Mouse (Mus musculus): ENCODE data around the gene Ccdc3.
A peak's percentile ranks its signal among the peaks of the same experiment; 100 is the strongest.
"Not testable (repeated sequence)": the region's sequence is repeated elsewhere in the genome, so short reads cannot be mapped to it uniquely, and the experiment has no call there.

The Ccdc3 gene

DNA sequence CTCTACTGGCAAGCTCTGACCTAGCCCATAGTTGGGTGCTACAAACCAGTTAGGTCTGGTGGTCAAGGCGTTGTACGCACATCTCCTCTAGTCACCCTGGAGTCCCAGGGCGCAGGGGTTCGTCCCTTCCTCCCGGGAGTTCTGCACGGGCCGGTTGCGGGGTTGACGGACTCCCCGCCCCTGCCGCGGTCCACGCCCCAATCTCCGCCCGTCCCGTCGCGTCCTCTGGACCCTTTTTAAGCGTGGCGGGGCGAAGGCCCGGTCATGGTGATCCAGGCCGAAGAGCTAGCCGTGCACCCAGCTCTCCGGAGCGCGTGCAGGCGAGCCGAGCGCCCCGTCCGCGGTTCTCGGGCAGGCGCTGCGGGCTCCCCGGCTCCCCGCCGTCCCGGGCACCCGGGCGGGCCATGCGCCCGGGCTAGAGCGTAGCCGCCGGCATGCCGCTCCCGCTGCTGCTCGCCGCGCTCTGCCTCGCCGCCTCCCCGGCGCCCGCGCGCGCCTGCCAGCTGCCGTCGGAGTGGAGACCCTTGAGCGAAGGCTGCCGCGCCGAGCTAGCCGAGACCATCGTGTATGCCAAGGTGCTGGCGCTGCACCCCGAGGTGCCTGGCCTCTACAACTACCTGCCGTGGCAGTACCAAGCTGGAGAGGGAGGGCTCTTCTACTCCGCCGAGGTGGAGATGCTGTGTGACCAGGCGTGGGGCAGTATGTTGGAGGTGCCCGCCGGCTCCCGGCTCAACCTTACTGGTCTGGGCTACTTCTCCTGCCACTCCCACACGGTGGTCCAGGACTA is at the start of gene Ccdc3:
Gene Ccdc3 (plus strand): TSS at position 277 of the 787 bp plus-strand sequence.
- DNase-seq (ENCODE audit: low read depth) = no peak

- DNase-seq (ENCODE audit: low read depth) = not testable (repeated sequence)
Measured at GRCm38 (mm10) chr2:5090385-5090784, 47.2 kb upstream of the Ccdc3 start.

DNA sequence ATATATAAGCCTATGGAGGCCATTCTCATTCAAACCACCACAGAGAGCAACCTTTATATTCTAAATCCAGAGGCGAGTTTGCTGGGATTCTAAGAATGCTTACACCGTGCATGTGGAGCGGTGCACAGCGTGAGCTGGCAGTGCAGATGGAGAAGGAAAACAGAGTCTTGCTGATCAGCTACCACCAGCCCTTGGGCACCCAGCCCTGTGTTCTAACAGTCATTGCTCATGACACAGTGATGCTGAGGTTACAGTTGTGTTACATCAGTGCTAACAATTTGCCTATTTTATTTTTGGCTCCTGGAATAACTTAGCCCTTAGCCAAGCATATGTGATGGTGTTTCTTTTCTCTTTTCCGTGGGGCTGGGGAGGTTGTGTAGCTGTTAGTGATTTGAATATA is 42.7 kb upstream of the Ccdc3 start:
- DNase-seq (ENCODE audit: low read depth) = no peak

DNA sequence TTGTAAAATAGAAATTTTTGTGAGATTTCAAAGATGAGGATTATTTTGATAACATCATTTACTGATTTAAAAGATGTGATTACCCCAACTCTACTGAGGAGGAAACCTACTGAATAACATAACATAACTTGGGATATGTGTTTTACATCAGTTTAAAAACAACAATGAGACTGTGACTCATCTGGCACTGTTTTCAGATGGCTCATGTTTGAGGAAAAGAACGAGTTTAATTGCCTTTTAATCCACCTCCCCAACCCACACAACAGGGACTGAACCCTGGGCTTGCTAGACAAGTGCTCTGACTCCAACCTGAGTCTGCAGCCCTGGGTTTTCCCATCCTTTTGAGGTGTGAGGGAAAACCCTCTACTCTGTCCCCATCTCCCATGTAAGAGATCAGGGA is 42.3 kb upstream of the Ccdc3 start:
- DNase-seq (ENCODE audit: low read depth) = no peak

GRCm38 (mm10) chr2:5097786-5098445 is 39.7 kb upstream of the Ccdc3 start:
- no peak for DNase-seq (ENCODE audit: low read depth)

GRCm38 (mm10) chr2:5099176-5099575 is 38.4 kb upstream of the Ccdc3 start:
- DNase-seq (ENCODE audit: low read depth) = no peak

DNA sequence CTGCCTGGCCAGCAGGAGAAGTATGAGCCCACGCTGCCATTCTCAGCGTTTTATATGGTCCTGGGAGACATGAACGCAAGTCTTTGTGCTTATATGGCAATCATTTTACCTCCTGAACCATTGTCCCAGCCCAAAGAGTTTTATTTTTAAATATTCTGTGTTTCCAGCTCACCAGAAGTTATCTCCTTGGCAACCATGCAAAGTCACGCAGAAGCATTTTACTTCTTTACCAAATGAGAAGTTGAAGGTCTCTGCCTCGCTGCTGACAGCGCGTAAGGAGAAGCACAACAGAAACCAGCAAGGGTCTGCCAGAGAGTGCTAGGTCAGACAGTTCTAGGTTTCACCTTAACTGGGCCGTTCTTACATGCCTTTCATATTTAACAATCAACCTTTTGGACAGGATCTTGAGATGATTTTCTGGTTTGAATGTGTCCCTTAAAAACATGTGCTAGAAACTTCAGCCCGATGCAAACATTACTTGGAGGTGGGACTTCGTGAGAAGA is 35.8 kb upstream of the Ccdc3 start:
- no peak for DNase-seq (ENCODE audit: low read depth)

GRCm38 (mm10) chr2:5102891-5103290 is 34.7 kb upstream of the Ccdc3 start:
- DNase-seq (ENCODE audit: low read depth) = peak; percentile 77

DNA sequence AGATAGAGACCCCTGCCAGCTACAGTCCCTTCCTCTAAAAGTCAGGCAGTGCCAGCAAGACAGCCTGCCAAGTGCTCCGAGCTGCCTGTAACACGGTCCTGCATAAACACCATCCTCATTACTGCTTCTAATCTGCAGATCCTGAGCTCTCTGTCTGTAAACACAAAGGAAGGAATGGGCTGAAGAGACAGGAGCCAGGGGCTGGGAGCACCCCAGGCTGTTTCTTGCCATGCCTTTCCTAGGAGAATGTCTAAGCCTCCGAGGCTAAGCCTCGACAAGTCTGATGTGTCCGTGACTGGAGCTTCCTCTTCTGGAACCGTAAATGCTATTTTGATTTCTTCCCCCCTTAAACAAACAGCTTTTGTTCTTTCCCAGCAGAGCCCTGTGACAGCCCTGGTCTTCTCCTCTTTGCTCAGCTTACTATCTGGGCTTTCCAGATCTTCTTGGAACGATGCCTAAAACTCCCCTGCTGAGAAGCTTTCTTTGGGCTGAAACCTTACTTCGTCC is 24.7 kb upstream of the Ccdc3 start:
- no peak for DNase-seq (ENCODE audit: low read depth)

DNA sequence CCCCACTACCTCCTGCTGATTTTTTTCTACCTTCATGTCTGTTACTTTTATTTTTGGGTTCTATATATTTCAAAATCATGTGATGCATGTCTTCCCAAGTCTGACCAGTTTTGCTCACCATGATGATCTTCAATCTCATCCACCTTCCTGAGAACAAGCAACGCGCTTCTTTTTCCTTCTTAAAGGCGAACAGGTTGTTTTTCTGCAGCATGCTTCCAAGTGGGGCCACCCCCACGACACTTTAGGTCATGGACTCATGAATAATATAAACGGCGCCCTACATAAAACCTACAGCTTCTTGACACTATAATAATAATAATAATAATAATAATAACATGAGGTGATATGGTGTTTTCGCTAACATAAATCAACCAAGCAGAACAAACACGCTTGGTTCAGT is 23.2 kb upstream of the Ccdc3 start:
- no peak for DNase-seq (ENCODE audit: low read depth)

DNA sequence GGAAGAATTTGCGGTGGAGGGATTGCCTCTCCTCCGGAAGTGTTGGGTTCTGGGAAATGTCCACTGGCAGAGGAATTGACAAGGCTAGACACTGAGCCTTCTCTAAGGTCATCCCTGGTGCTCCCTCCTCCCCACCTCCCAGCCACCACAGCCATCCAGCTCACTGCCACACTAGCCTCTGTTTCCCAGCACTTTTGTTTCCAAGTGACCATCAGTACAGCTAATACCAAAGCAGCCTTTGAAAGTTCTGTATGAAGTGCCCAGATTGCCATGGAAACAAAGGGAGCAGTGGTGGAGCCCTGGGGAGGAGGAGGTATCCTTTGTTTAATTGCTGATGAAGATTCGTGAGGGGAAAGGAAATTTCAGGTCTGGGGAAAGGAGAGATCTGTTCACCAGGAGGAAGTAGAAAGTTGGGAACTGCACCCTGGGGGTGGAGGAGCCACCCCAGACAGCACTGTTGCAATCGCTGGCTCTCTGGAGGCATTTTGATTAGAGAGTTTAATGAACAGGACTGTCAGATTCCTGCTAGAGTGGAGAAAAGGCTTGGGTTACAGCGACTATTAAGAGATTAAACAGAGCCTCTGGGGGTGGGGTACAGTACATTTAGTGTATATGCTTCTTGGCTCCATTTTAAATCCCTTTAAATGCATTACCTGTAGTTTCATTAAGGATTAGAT is 20.6 kb upstream of the Ccdc3 start:
- no peak for DNase-seq (ENCODE audit: low read depth)

DNA sequence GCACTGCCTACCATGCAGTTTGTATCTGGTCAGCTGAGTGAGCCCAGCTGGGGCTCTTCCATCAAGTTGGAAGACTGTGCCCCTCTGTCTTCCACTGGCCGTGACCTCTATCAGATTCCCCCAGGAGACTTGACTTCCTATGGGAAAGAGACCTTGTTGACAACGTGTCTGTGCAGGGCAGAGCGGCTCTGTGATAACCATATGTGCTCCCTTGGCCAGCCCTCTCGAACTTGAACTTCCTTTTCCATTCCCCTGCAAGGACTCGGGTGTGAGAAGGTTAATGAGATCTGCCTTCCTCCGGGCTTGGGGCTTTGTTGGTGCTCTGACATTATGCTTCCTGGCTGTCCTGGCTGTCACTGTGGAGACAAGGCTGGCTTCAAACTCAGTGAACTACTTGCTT is 12.1 kb upstream of the Ccdc3 start:
- no peak for DNase-seq (ENCODE audit: low read depth)

GRCm38 (mm10) chr2:5127369-5127768 is 10.2 kb upstream of the Ccdc3 start:
- DNase-seq (ENCODE audit: low read depth) = no peak

GRCm38 (mm10) chr2:5129099-5129498 is 8.5 kb upstream of the Ccdc3 start:
- DNase-seq (ENCODE audit: low read depth) = no peak

GRCm38 (mm10) chr2:5132046-5132445 is 5.5 kb upstream of the Ccdc3 start:
- DNase-seq (ENCODE audit: low read depth) = no peak

GRCm38 (mm10) chr2:5134959-5135743 is 2.4 kb upstream of the Ccdc3 start:
- no peak for DNase-seq (ENCODE audit: low read depth)

- DNase-seq (ENCODE audit: low read depth) = no peak
Measured at GRCm38 (mm10) chr2:5139961-5140360, 2.4 kb downstream of the Ccdc3 start.

- DNase-seq (ENCODE audit: low read depth) = no peak
Measured at GRCm38 (mm10) chr2:5144446-5144845, 6.9 kb downstream of the Ccdc3 start.

- DNase-seq (ENCODE audit: low read depth) = no peak
Measured at GRCm38 (mm10) chr2:5147907-5148306, 10.3 kb downstream of the Ccdc3 start.

DNA sequence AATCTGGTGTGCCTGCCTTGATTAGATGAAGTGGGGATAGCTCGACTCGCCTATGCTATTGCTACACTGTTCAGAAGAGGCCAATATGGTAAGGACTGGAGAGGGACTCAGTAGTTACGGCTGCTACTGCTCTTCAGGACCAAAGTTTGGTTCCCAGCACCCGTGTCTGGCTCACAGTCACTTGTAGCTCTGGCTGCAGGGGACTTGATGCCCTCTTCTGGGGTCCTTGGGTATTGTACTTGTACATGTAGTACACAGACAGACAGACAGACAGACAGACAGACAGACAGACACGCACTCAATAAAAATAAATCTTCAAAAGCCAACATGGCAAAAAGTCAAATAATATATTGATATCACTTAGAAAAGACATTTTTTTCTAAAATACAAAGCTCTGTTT is 17.1 kb downstream of the Ccdc3 start:
- DNase-seq (ENCODE audit: low read depth) = no peak

DNA sequence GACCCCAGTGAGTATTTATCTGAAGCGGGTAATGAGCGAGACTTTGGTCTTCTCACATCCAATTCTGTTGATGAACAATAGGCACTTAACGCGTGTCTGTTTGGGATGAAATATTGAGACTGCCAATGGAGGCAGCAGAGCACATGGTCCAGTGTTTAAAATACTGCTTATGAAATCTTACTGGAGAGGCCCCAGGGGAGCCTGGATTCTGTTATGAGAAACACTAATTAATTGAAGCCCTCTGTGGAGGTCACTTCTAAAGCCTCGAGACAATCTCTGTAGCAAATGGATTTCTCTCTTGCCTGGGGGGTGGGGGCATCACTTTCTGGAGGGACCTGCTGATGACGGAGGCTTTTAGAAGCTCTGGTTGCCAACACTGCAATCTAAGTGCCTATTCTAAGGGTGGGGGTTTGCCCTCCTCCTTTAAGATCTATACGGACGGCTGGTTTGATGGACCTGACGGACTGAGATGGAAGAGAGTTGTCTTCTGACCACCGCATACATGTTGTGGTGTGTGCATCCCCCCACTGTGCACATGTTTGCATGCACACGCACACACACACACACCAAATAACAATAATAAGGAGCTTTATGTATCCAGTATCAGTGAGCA is 22.8 kb downstream of the Ccdc3 start:
- DNase-seq (ENCODE audit: low read depth) = no peak

Measured in fibroblast of lung, adult 2 months (primary cell).